Mouse (Mus musculus) liver, adult (tissue): Measurements from ENCODE around the gene Cnnm2.

Source experiments
- GATA4 ChIP-seq: IDR thresholded peaks from 2 replicates; pipeline ENCODE4 v1.6.1; 2014; ENCODE audit warnings: mild to moderate bottlenecking, low read length; ENCODE audit not compliant: insufficient replicate concordance

The Cnnm2 gene

DNA sequence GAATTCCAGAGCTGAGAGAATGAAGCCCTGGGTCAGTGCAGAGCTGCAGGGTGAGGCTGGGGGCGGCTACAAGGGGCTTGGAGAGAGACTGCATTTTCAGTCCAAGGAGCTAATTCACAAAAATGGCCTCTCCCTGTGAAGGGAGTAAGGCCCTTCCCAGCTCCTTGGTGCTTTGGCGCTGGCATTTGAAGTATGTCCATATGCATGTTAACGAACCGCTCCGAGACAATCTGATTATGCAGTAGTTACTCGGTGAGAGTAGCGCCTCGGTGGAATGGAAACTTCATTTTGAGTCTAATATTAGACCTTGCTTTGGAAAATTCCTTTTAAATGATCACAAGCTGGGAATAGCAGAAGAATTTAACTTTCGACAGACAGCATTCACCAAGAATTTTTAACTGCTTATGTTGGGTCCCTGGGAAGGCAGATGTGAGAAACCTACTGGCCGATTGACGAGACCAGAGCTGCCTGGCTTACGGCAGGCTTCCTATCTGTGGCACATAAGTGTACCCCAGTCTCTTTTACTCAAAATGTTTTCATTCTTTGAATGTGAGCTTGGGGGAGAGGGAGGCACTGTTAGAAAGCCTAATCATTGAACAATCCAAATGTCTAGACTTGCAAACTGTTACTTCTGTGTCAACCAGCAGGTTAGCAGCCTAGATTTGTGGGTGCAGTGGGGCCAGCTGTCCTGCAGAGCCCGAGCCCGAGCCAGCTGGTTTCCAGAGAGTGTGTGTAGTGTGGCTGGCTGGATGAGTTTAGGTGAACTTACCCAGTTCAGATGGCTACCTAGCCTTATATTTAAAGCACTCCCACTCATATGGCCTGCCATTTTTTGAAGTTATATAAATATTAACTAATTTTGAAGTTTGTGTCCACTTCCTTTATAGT is 87.2 kb downstream of the Cnnm2 start:
- no peak for TF ChIP-seq GATA4

DNA sequence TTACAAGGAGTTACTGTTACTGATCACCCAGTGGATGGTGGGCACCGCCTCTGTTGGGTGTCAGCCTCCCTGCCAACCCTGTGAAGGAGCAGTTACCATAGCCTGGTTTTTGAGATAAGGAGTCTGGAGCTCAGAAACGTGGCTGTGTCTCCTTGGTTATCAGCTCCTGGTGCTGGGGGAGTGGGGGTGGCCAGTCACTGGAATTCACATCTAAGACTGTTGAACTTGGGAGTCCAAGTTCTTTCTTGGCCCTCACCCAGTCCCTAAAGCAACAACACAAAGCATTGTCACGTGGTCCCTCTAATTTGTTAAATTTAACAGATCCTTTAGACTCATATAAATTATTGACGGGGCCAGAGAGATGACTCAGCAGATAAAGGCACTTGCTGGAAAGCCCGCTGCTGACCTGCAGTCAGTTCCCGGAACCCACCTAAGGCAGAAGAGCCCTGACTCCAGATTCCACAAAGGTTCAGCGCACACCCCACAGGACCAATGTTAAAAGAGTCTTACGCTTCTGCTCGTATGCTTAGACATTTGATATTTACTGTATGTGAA is 88.1 kb downstream of the Cnnm2 start:
- TF ChIP-seq GATA4: no peak

DNA sequence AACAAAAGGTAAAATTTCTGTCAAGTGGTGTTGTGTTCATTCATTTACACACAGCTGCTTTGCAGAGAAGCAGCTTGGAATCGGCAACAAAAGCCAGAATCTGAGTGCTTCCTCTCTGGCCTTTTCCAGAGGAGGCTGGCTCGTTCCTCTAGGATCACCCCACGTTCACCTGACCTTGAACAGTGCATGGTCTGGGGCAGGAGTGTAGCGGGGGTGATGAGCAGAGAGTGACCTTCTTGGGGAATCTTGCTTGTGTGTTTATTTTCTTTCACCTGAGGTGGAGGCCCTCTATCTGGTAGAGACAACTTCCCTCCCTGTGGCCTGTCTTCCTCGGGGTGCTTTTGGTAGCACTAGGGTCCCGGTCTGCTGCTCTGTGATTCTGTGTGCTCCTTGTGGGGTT is 94.8 kb downstream of the Cnnm2 start:
- no peak for TF ChIP-seq GATA4

DNA sequence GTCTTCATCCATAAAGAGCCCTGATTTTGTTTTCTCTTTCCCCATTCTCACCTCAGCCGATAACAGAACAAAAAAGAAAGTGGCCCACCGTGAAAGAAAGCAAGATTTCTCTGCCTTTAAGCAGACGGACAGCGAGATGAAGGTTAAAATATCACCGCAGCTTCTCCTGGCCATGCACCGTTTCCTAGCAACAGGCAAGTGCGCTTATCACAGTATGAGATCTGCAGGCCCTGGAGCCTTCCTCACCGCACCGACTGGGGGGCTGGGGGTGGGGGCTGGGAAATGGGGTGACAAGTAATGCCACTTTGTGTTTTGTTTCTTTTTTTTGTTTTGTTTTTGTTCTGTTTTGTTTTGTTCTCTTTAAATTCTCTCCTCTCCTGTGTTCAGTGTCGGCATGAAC is 95.4 kb downstream of the Cnnm2 start:
- TF ChIP-seq GATA4: no peak

DNA sequence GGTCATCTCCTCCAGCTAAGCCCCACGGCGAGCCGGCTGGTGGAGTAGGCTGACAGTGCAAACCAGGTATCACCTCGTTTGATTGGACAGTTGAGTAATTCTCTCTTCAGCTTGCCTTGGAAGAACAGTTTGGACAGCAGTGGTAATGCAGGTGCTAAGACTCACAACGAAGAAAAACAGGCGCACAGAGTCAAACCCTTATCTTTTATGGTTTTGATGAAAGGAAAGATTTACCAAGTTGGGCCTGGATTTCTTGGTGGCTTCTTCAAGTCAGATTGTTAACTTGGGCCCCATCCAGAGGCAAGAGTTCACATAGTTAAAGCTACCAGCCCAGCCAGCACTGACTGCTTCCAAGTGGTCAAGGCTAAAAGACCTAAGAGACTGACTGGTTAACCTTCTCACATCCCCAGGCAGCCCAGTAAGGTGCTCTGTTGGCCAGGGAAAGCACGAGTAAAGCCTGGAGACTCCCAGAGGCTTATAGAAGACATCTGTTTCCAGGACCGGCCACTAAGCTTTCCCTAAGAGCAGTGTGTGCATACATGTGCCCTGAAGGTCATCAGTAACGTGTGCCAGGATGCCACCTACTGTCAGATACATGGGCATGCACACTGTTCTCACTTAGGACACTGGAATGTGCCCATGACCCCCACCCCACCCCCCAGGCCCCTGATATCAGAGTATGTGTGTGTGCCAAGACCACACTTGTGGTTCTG is 96.0 kb downstream of the Cnnm2 start:
- no peak for TF ChIP-seq GATA4

DNA sequence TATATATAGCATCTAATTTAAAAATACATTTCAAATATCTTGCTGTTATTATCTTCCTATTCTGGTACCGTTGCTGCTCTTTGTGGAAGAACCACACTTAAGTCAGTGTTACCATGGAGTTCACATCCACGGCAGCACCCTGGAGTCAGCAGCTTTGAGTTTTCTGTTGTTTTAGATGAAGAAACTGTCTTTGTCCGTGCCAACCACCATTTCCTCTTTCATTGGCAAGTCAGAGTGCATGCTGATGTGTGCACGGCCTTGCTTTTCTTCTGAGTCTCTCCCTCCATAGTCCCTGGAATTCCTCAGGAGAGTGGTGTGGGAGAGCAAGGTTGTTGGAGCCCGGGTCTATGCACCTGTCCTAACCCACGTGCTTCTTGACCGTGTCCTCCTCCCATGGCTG is 96.8 kb downstream of the Cnnm2 start:
- no peak for TF ChIP-seq GATA4

DNA sequence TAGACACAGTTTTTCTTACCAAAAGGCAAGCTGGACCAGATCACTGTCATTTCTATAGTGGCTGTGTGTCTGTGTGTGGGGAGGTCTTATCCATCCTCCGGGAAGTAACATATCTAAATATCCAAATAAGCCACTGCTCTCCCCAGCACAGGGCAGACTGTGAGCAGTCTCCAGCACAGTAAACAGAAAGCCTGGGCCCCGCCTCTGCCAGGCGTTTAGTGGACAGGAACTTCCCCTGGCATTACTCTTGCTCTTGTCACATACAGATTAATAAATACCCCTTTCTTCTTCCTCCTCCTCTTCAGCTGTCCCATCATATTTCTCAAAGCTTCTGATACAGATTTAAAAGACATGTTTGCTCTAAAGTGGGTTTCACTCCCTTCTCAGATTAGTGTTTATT is 101.2 kb downstream of the Cnnm2 start:
- no peak for TF ChIP-seq GATA4

DNA sequence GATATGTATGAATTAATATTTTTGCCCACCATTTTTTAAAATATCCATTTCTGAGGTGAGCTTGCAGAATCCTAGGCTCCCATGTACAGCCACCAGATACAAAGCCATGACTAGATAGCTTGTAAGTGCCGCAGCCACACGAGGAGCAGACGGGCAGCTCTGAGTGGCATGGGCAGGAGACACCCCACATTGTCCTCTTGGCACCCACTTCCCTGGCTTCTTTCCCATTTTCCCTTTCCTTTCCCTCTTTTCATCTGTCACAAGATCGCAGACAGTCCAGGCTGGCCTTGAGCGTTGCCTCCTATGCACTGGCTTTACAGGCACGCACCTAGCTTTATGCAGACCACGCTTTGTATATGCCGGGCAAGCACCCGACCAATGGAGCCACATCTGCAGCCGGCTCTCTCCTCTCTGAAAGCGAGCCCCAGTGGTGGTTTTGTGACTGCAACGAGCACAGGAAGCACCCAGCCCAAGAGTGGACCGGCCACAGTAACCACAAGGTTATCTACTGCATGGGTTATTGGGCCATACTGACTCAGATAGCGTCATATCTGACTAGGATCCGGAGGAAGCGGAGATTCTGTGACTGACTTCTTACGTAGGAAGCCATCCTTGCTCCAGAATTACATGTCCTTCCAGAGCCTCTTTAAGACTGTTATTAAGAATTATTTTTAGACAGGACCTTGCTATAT is 102.0 kb downstream of the Cnnm2 start:
- no peak for TF ChIP-seq GATA4

DNA sequence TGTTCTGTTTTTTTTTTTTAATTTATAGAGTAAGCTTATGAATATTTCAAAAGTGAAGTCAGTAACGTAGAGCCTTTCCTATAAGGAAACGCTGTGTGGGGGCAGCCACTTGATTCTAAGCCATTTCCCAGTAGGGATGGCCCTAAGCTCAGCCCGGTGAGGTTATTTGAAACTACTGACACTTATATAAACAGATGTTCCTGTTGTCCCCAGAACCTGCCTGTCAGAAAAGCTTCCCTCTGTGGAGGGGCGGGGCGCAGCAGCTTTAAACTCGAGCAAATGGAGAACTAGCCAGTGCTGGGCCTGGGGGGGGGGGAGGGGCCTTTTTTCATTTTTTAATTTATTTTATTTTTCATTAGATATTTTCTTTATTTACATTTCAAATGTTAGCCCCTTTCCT is 102.7 kb downstream of the Cnnm2 start:
- no peak for TF ChIP-seq GATA4

DNA sequence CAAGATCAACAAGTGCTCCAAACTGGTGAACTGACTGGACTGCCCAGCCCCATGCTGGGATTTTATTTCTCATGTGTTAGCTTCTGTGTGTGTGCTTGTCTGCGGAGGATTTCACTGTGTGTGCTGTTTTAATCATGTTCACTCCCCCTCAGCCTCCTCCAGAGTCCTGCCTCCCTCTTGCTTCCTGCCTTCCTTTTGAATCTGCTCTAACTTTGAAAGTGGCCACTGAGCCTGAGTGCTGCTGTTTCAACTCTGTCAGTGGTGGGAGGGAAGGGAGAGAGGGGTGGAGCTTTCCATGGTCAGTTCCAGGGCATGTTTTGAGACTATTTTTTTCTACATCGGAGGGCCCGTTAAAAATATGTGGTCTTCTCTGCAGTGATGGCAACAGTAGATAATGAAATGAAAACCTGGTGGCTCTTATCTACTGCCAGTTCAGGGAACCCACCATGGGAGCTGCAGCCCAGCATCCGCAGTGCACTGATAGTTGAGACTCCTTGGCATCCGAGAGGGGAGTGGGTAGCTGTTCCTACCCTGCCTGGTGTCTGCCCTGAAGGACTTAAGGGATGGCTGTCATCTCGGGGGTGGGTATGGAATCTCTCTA is 103.4 kb downstream of the Cnnm2 start:
- no peak for TF ChIP-seq GATA4

DNA sequence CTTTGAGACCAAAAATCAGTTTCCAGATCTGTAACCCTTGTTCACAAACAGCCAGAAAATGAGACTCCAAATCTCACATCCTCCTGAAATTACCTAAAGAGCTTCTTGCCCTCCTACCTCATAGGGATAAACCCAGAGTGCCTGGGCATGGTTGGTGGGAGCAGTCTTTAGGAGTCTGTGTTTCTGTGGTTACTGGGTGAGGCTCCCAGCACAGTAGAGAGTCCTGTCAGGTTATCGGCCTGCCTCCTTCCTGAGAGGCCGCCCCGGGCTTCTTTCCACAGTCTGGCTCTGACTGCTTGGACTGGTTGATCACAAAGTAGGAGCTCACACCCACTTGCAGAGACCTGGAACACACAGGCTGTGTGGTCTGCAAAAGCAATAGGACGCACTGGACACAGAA is 104.0 kb downstream of the Cnnm2 start:
- TF ChIP-seq GATA4: no peak

DNA sequence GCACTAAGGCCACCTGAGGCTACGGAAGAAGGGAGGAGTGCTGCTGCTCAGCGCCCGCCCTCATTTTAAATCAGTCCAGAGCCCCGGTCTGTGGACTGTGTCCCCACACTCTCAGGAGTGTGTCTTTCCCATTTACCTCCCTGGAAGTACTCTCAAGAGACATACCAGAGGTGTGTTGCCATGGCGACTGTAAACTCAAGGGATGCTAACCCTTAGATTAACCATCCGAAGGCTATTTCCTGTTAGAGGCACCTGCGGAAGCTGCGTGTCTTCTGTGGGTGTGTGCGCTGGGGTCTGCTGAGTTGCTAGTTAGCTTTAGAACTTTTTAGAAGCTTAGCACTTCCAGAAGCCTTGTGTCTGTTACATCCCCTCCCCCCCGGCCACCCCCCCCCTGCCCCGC is 107.7 kb downstream of the Cnnm2 start:
- TF ChIP-seq GATA4: no peak

DNA sequence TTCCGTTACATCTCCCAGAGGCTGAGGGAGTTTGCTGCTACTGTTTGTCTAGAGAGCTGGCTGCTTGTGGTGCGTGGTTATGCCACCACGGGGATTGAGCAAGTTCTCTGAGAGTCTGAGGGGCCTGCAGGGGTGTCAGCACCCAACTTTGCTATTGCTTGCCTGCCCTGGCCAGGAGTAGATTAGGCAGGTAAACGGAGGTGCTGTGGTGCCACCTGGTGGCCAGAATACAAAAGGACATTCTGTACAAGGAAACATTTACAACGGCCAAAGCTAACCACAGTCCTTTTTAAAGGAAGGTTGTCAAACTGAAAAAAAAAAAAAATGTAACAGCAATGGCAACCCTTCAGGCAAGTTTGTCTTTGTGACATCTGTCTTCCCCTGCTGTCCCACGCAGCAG is 108.1 kb downstream of the Cnnm2 start:
- no peak for TF ChIP-seq GATA4

DNA sequence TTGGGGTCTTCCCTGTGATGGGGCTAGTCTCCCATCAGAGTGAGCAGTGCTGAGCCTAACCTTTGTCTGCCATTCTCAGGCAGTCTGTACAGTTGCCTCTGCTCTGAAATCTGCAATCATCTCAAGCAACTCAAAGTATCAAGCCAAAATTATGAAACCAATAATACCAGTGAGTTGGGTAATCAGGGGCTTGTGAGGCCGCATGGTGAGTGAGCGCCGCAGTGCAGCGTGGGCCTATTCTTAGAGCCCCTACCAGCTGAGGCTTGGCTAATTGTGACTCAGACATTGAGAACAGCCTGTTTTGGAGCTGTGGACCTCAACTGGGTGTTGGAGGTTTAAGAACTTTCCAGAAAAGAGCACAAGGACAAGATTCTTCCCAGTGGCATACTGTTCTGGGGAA is 109.7 kb downstream of the Cnnm2 start:
- TF ChIP-seq GATA4: no peak

DNA sequence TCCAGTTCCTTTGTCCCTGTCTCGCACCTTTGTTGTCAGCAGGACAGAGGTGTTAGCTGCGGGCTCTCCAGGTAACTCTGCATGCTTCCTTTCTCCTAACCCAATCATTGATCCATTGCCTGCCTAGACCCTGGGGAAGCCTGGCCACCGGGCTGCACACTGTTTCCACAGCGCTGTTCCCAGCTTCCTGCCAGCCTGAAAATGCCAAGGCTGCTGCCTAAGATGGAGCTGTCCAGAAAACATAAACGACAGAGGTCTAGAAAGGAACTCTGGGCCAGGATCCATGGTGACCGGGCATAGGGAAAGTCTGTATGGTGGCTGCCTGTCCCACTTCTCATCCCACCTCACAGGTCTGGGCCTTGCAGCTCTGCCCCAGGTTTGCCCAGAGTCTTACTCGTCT is 110.3 kb downstream of the Cnnm2 start:
- no peak for TF ChIP-seq GATA4

DNA sequence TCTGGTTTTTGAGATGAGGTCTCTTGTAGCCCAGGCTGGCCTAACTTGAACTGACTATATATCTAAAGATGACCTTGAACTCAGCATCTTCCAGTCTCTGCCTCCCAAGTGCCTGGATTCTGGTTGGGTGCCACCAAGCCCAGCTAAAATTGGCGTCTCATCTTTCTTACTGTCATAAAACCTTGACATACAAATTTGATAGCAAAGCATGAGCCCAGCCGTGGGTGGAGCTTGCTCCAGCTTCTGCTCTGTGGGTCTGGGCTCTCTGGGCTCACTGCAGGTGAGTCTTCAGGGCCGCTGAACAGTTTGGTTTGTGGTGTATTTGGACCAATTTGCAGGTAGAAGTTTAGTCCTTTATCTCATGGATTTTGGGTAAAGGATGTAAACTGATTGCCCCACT is 112.5 kb downstream of the Cnnm2 start:
- TF ChIP-seq GATA4: no peak

DNA sequence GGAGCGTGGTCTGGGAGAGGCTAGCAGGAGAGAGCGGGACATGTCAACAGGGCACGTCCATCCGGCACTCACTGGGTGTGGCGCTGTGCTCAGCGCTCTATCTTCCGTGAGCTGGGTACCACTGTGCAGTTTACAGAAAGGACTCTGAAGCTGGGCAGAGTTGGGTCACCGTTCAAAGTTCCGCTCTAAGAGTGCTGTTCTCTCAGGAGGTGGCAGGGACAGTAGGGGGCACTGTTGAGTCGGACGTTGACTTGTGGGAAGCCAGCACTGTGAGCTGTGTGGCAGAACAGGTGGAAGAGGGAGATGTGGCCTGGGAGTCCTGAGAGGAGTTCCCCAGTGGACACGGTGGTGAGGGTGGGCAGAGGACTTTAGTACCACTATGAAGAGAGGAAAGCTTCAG is 114.4 kb downstream of the Cnnm2 start:
- TF ChIP-seq GATA4: no peak
